Mouse (Mus musculus): Measurements from ENCODE around the gene Creld2. TPM values are rescaled to one million over a fixed set of nuclear protein-coding genes. Genes with fewer than 3 reads are reported as not detected.

Gene Creld2
- total and polyA plus RNA-seq, 2 experiments = 32.6 to 51.4 TPM

DNA sequence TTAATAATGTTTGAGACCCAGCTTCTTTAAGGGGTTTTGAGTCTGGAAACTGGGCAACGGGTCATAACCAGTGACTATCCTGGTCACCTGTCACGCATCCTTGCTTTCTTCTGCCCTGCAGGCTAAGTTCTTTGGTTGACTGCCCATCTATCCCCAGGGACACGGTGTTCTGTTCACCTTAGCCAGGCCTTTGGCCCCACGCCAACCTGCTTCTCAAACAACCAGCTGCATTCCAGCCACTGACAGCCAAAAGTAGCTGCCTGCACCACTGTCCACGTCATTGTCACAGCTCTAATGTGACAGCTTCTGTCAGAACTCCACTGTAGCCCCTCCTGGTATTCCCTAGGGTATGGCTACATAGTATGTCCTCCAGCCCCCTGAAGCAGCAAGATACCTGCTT, 12.0 kb downstream of the Creld2 start:
- WGBS = 23% methylated on average over 5 of the region's 5 CpGs
- DNase-seq (ENCODE audit: extremely low read depth, low read depth, low spot score) = peak; percentile 95
- peak overlapping the region; percentile 29; the same call in 1 of the 2 replicates for H3K9ac ChIP-seq (ENCODE audit: low read depth, low read length)
- H3K36me3 ChIP-seq (ENCODE audit: control insufficient read depth, insufficient read depth, low read length) = no peaks in the 10 kb centered on the region; the same call in 1 of the 2 replicates
- H3K4me1 ChIP-seq (ENCODE audit: control insufficient read depth, insufficient read depth, low read length) = peaks cover 50% of the 10 kb centered on the region
- peak overlapping the region; percentile 84 for H3K27ac ChIP-seq (replicated peaks; ENCODE audit: insufficient read depth, low read depth, low read length)
- no peaks in the 10 kb centered on the region for H3K79me2 ChIP-seq (ENCODE audit: control insufficient read depth, insufficient read depth, low read length)
- TF ChIP-seq CTCF (IDR thresholded peaks at IDR 0.05; ENCODE audit: low read depth, low read length) (no peak), POLR2A (IDR thresholded peaks at IDR 0.05; ENCODE audit: extremely low read depth, insufficient read depth, low read length) (no peak)
- no peaks in the 10 kb centered on the region for H3K27me3 ChIP-seq (ENCODE audit: control insufficient read depth, insufficient read depth, low read length)
- no peak overlapping the region for H3K4me3 ChIP-seq (ENCODE audit: insufficient read depth, low read depth, low read length)

DNA sequence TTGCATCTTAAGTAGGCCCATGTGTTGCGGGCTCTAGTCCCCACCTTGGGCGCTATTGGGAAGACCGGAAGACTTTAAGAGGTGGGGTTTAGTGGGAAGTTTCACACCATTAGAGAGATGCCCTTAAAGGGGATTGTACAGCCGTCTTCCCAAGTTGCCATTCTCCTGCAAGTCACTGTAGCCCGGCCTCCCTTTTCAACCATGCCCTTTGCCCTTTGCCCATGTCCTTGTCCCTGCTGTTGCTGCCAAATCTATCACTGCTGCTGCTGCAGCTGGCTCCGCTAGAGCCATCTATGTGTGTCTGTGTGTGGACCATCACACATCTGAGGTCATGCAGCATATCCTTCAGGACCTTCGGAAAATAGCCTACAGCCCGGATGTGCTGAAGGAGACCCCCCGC, 13.1 kb downstream of the Creld2 start:
- TF ChIP-seq CTCF (IDR thresholded peaks at IDR 0.05; ENCODE audit: low read depth, low read length) = no peak
- no peak for TF ChIP-seq POLR2A (IDR thresholded peaks at IDR 0.05; ENCODE audit: extremely low read depth, insufficient read depth, low read length)
- H3K4me1 ChIP-seq (ENCODE audit: control insufficient read depth, insufficient read depth, low read length) = peaks cover 47% of the 10 kb centered on the region
- H3K9ac ChIP-seq (ENCODE audit: low read depth, low read length) = no peak overlapping the region
- peak; percentile 91 for DNase-seq (ENCODE audit: extremely low read depth, low read depth, low spot score)
- no peaks in the 10 kb centered on the region for H3K36me3 ChIP-seq (ENCODE audit: control insufficient read depth, insufficient read depth, low read length)
- no peaks in the 10 kb centered on the region for H3K79me2 ChIP-seq (ENCODE audit: control insufficient read depth, insufficient read depth, low read length)
- H3K27ac ChIP-seq (replicated peaks; ENCODE audit: insufficient read depth, low read depth, low read length) = peak overlapping the region; percentile 84
- WGBS = 41% methylated on average over 9 of the region's 9 CpGs
- no peak overlapping the region for H3K4me3 ChIP-seq (ENCODE audit: insufficient read depth, low read depth, low read length)
- H3K27me3 ChIP-seq (ENCODE audit: control insufficient read depth, insufficient read depth, low read length) = no peaks in the 10 kb centered on the region

DNA sequence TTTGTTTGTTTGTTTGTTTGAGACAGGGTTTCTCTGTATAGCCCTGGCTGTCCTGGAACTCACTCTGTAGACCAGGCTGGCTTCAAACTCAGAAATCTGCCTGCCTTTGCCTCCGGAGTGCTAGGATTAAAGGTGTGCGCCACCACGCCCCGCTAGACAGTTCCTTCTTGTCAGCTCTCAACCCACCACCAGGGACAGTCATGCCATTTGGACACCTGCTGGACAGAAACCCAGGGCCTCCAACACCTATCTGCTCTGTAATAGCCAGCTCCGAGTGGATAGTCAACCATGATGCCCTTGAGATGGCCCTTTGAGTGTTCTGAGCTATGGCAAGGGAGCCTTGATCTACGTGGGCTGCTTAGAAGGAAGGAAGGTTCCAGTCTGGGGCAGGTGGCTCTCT, 16.6 kb downstream of the Creld2 start:
- TF ChIP-seq POLR2A (IDR thresholded peaks at IDR 0.05; ENCODE audit: extremely low read depth, insufficient read depth, low read length) (no peak), CTCF (IDR thresholded peaks at IDR 0.05; ENCODE audit: low read depth, low read length) (peak; percentile 20; the same call in 1 of the 2 replicates)
- Histone ChIP-seq H3K27ac (replicated peaks; ENCODE audit: insufficient read depth, low read depth, low read length) (no peak overlapping the region), H3K27me3 (ENCODE audit: control insufficient read depth, insufficient read depth, low read length) (no peaks in the 10 kb centered on the region), H3K4me1 (ENCODE audit: control insufficient read depth, insufficient read depth, low read length) (peaks cover 24% of the 10 kb centered on the region), H3K9ac (ENCODE audit: low read depth, low read length) (no peak overlapping the region), H3K36me3 (ENCODE audit: control insufficient read depth, insufficient read depth, low read length) (no peaks in the 10 kb centered on the region), H3K4me3 (ENCODE audit: insufficient read depth, low read depth, low read length) (no peak overlapping the region), H3K79me2 (ENCODE audit: control insufficient read depth, insufficient read depth, low read length) (no peaks in the 10 kb centered on the region)
- DNase-seq (ENCODE audit: extremely low read depth, low read depth, low spot score) = no peak
- WGBS = 71% methylated on average over 6 of the region's 6 CpGs

DNA sequence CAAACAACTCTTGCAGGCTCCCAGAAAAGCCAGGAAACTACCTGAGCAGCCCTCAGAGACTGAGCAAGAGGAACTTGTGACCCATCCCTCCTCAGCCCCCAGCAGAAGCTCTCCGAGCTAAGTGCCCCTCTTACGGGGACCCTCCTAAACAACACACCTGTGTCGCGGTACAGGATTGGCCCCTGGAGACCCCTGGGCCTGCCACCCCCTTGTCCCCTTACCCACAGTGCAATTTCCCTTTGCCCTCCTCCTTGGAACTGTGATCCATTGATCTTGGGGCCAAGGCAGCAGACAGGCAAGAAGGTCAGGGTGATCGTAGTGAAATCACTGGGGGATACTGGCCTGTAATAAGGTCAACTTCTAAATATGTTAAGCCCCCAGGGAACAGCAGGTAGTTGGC, 17.1 kb downstream of the Creld2 start:
- TF ChIP-seq CTCF (IDR thresholded peaks at IDR 0.05; ENCODE audit: low read depth, low read length) (no peak), POLR2A (IDR thresholded peaks at IDR 0.05; ENCODE audit: extremely low read depth, insufficient read depth, low read length) (no peak)

DNA sequence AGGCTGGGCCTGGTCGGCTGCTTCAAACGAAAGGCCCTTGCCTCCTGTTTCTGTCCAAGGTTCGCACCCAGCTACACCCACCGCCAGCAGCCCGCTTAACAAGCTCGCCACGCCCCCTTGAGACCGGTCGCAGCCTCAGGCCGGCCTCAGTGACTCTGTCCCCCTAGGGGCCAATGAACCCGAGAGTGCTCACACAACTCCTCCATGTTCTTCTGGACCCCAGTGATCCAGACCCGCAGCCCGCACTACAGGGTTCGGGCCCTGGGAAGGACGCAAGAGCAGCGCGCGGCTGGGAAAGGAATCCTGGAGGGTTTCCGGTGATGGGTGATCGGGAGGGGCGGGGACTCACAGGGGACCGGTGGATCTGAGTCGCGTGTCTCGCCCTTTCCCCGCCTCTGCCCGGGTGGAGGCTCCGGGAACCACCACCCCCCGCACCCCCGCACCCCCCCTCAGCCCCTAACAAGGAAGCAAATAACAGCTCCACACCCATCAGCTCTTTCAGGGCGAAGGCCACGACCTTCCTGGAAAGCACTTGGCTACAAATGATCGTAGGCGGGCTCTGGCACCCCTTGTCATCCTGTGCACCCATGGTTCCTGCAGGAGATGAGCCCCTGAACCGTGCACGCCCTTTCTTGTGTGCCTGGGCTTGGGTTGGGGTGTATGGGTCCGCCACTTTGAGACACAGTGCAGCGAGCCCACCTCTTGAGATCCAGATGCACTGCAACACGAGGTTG, 17.9 kb downstream of the Creld2 start:
- H3K27me3 ChIP-seq (ENCODE audit: control insufficient read depth, insufficient read depth, low read length) = no peaks in the 10 kb centered on the region
- H3K9ac ChIP-seq (ENCODE audit: low read depth, low read length) = peak overlapping the region; percentile 88
- under 1% methylated on average over 39 of the region's 39 CpGs for WGBS
- H3K79me2 ChIP-seq (ENCODE audit: control insufficient read depth, insufficient read depth, low read length) = no peaks in the 10 kb centered on the region
- peak overlapping the region; percentile 83 for H3K27ac ChIP-seq (replicated peaks; ENCODE audit: insufficient read depth, low read depth, low read length)
- H3K4me1 ChIP-seq (ENCODE audit: control insufficient read depth, insufficient read depth, low read length) = peaks cover 14% of the 10 kb centered on the region
- H3K36me3 ChIP-seq (ENCODE audit: control insufficient read depth, insufficient read depth, low read length) = no peaks in the 10 kb centered on the region
- TF ChIP-seq CTCF (IDR thresholded peaks at IDR 0.05; ENCODE audit: low read depth, low read length) = no peak
- 0 out of 2 replicates have a peak, but pooled peaks have one; percentile 44 for TF ChIP-seq POLR2A (IDR thresholded peaks at IDR 0.05; ENCODE audit: extremely low read depth, insufficient read depth, low read length)
- peak; percentile 82 for DNase-seq (ENCODE audit: extremely low read depth, low read depth, low spot score)
- H3K4me3 ChIP-seq (ENCODE audit: insufficient read depth, low read depth, low read length) = peak overlapping the region; percentile 83

More for the DNA sequence above, 17.1 kb downstream of the Creld2 start:
- DNase-seq (ENCODE audit: extremely low read depth, low read depth, low spot score) = no peak
- Histone ChIP-seq H3K79me2 (ENCODE audit: control insufficient read depth, insufficient read depth, low read length) (no peaks in the 10 kb centered on the region), H3K36me3 (ENCODE audit: control insufficient read depth, insufficient read depth, low read length) (no peaks in the 10 kb centered on the region), H3K9ac (ENCODE audit: low read depth, low read length) (peak overlapping the region; percentile 31), H3K27me3 (ENCODE audit: control insufficient read depth, insufficient read depth, low read length) (no peaks in the 10 kb centered on the region), H3K4me1 (ENCODE audit: control insufficient read depth, insufficient read depth, low read length) (peaks cover 21% of the 10 kb centered on the region), H3K27ac (replicated peaks; ENCODE audit: insufficient read depth, low read depth, low read length) (peak overlapping the region; percentile 14; the same call in 1 of the 2 replicates), H3K4me3 (ENCODE audit: insufficient read depth, low read depth, low read length) (peak overlapping the region; percentile 20)
- 55% methylated on average over 5 of the region's 5 CpGs for WGBS

DNA sequence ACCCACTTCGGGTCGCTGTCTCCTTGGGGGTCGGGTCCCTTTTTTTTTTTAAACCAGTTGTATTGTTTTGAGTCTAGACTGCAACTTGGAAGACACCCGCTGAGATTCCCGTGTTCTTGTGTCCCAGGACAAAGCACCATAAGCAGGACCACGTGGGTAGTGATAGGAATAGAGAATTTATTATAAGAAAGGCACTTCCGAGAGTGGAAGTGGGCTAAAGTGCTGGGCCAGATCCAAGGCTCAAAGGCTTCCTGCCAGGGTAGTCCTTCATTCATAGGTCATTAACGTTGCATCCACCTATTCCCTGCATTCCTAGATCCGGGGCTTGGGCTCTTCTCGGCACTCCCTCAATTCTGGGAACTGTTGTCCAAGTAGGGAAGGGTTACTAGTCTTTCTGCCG, 18.5 kb downstream of the Creld2 start:
- Histone ChIP-seq H3K4me3 (ENCODE audit: insufficient read depth, low read depth, low read length) (peak overlapping the region; percentile 83; the same call in 1 of the 2 replicates), H3K4me1 (ENCODE audit: control insufficient read depth, insufficient read depth, low read length) (peaks cover 10% of the 10 kb centered on the region), H3K79me2 (ENCODE audit: control insufficient read depth, insufficient read depth, low read length) (no peaks in the 10 kb centered on the region), H3K36me3 (ENCODE audit: control insufficient read depth, insufficient read depth, low read length) (no peaks in the 10 kb centered on the region), H3K27ac (replicated peaks; ENCODE audit: insufficient read depth, low read depth, low read length) (no peak overlapping the region), H3K9ac (ENCODE audit: low read depth, low read length) (no peak overlapping the region), H3K27me3 (ENCODE audit: control insufficient read depth, insufficient read depth, low read length) (no peaks in the 10 kb centered on the region)
- DNase-seq (ENCODE audit: extremely low read depth, low read depth, low spot score) = no peak
- WGBS = under 1% methylated on average over 11 of the region's 11 CpGs
- TF ChIP-seq POLR2A (IDR thresholded peaks at IDR 0.05; ENCODE audit: extremely low read depth, insufficient read depth, low read length) (no peak), CTCF (IDR thresholded peaks at IDR 0.05; ENCODE audit: low read depth, low read length) (no peak)

All from liver, adult 2 months (tissue).